Mouse (Mus musculus) forebrain, postnatal 0 days (tissue): ENCODE results near the gene Pde1a. TPM values are rescaled to one million over a fixed set of nuclear protein-coding genes. Genes with fewer than 3 reads are reported as not detected.

Experiments used
- ATAC-seq: fragments of 200-750 bp; cut with Nextera tagmentation; 2 replicates; pipeline ENCODE4 v1.8.0; 2017; ENCODE audit warnings: mild to moderate bottlenecking, moderate library complexity
- DNase-seq: peaks from one replicate; pipeline ENCODE4 v3.0.0-alpha.2; 2015
- H3K27ac ChIP-seq: fragments of 300-500 bp; sonication (generic); 2 replicates; pipeline ENCODE4 v1.5.1; 2014; ENCODE audit warnings: low read depth, mild to moderate bottlenecking, antibody characterized with exemption, low read length, moderate library complexity, mixed read lengths
- H3K27me3 ChIP-seq: fragments of 300-500 bp; sonication (generic); 2 replicates; pipeline ENCODE4 v1.6.1; 2014; ENCODE audit warnings: mild to moderate bottlenecking, low read length, mixed read lengths; ENCODE audit not compliant: insufficient read depth
- H3K36me3 ChIP-seq: fragments of 300-500 bp; sonication (generic); 2 replicates; pipeline ENCODE4 v1.6.1; 2014; ENCODE audit warnings: mild to moderate bottlenecking, moderate library complexity; ENCODE audit not compliant: insufficient read depth
- H3K4me1 ChIP-seq: fragments of 300-500 bp; sonication (generic); 2 replicates; pipeline ENCODE4 v1.6.1; 2014; ENCODE audit warnings: antibody characterized with exemption; ENCODE audit not compliant: insufficient read depth
- H3K4me2 ChIP-seq: fragments of 300-500 bp; sonication (generic); 2 replicates; pipeline ENCODE4 v1.6.1; 2014; ENCODE audit warnings: low read depth, mild to moderate bottlenecking, moderate library complexity
- H3K4me3 ChIP-seq: fragments of 300-500 bp; sonication (generic); 2 replicates; pipeline ENCODE4 v1.5.1; 2014; ENCODE audit warnings: low read depth, low read length, mixed read lengths
- H3K9ac ChIP-seq: fragments of 300-500 bp; sonication (generic); 2 replicates; pipeline ENCODE4 v1.6.1; 2014; ENCODE audit warnings: mild to moderate bottlenecking
- H3K9me3 ChIP-seq: fragments of 300-500 bp; sonication (generic); 2 replicates; pipeline ENCODE4 v1.6.1; 2016; ENCODE audit warnings: low read length
- CTCF ChIP-seq: sonication (generic); IDR thresholded peaks from 2 replicates; pipeline ENCODE4 v1.5.1; 2016; ENCODE audit warnings: antibody characterized with exemption, control low read depth, low read depth
- WGBS: fragments of 180-500 bp; shearing (Covaris S2); extraction: QIAGEN DNeasy Blood & Tissue Kit; methylation state at CpG from one replicate; pipeline ENCODE4 v1.1.7; 2014; 5-methylcytosine and 5-hydroxymethylcytosine counted together
- polyA plus RNA-seq: library from polyadenylated mRNA; unstranded; fragments of >200 nt; fragmentation: Nextera tagmentation; extraction: Ambion mirVana; gene quantifications from 2 replicates; pipeline ENCODE4 v1.2.1, GENCODE M21; 2015
- total RNA-seq: library from RNA; depleted of rRNA; stranded (reverse); fragments of >200 nt; gene quantifications from 2 replicates; pipeline ENCODE4 v1.2.3, GENCODE M21; 2014

Pde1a gene
- total and polyA plus RNA-seq, 2 experiments from 2014 or later = 45.8 to 48.9 TPM

DNA sequence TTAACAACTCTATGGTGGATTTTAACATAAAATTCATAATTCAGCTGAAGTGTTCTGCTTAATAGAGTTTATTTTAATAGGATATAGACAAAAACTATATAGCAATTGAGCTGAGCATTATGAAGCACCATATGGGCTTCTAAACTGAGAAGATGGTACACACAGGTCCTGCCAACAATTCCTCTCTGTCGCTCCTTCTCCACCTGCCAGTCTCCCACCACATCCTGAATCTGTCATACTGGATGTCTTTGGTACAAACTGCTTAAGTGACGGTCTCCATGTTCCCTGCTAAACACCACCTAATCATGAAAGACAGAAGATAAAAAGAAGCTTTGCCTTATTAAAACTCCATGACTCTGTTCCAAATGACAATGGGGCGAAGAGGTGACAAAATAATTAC lies 20.1 kb upstream of the Pde1a start:
- H3K36me3 ChIP-seq = no peaks in the 10 kb centered on the region
- H3K27ac ChIP-seq = no peak overlapping the region
- no peaks in the 10 kb centered on the region for H3K9me3 ChIP-seq
- H3K27me3 ChIP-seq = no peaks in the 10 kb centered on the region
- no peak for TF ChIP-seq CTCF
- no peaks in the 10 kb centered on the region for H3K4me1 ChIP-seq
- DNase-seq (no peak), ATAC-seq (0 out of 2 replicates have a peak, but pooled peaks have one; percentile 18)
- WGBS = 53% methylated on average over 3 of the region's 3 CpGs
- no peak overlapping the region for H3K4me2 ChIP-seq
- no peak overlapping the region for H3K4me3 ChIP-seq
- no peak overlapping the region for H3K9ac ChIP-seq

DNA sequence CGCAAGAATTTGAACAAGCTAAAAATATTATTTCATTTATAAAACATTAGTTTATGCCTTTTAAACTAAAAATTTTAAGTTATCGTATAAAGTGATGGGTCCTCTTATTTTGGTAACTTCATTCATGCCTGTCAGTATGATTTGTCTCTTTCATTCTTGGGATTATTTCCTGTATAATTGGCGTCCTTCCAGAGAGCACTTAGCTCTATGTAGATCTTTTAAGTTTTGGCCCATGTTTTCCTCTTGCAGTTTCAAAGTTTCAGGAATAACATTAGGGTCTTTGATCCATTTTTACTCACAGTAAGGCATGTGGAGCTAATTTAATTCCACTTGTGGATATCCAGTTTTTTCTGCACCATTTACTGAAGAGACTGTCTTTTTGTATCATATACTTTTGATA lies 5.8 kb upstream of the Pde1a start:
- ATAC-seq (no peak), DNase-seq (no peak)
- Histone ChIP-seq H3K36me3 (no peaks in the 10 kb centered on the region), H3K4me2 (no peak overlapping the region), H3K27me3 (no peaks in the 10 kb centered on the region), H3K9me3 (no peaks in the 10 kb centered on the region), H3K27ac (no peak overlapping the region), H3K4me3 (no peak overlapping the region), H3K4me1 (no peaks in the 10 kb centered on the region), H3K9ac (no peak overlapping the region)
- 84% methylated on average over 3 of the region's 3 CpGs for WGBS
- no peak for TF ChIP-seq CTCF

DNA sequence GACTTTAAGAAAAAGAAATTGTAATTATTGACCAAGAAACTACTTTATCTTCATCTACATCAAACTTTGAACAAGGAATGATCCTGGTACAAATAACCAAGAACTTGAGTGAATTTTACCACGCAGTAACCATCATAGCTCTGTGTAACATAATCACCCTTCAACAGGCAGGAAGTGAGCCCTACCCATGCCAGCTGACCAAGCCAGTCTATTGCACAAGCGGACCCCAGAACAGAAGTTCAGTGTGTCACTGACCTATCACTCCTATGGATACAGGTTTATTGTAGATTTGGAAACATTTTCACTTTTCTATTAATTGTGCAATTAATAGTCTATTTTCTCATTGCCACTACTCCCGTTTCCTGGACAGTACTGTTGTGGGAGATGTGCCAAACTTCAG lies 3.4 kb upstream of the Pde1a start:
- Histone ChIP-seq H3K36me3 (no peaks in the 10 kb centered on the region), H3K4me3 (no peak overlapping the region), H3K4me2 (no peak overlapping the region), H3K9me3 (no peaks in the 10 kb centered on the region), H3K27me3 (no peaks in the 10 kb centered on the region), H3K9ac (no peak overlapping the region), H3K4me1 (no peaks in the 10 kb centered on the region), H3K27ac (no peak overlapping the region)
- no peak for DNase-seq
- WGBS = 80% methylated on average over 3 of the region's 3 CpGs
- ATAC-seq = no peak
- TF ChIP-seq CTCF = no peak

DNA sequence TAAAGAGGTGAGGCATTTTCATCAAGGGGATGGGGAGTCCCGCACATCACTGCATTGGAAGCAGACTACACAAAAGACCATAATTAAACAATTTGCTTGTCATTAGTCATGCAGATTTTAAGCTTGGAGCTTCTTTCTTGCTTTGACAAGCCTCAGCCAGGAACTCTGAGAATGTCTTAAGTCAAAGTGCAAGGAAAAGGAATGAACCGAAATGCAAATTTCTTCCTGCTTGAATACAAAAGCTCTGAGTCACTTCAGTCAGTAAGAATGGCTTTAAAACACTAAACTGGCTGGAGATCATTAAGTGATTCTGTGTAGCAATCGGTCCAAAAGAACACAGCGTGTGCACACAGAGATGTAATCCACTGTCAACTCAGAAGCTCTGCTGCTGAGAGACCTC lies 2.6 kb downstream of the Pde1a start:
- no peak overlapping the region for H3K27ac ChIP-seq
- ATAC-seq = peak; percentile 14; the same call in 1 of the 2 replicates

DNA sequence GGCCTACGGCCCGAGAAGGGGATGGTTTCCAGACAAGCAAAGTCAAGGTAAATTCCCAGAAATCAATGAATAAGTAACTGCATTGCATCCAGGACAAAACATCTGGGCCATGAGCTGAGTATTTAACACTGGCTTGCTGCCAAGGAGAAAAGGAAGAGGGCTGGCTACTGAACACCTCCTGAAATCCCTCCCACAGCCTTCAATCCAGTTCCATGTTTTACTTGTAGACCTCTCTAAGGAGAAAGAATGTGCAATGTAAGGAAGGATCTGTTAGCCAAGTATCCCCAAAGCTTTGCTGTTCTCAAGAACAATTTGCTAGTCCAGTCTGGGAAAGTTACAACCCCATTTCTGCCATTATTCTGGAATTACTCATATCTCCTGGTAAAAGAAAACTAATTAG lies 42.4 kb downstream of the Pde1a start:
- no peaks in the 10 kb centered on the region for H3K27me3 ChIP-seq
- DNase-seq (no peak), ATAC-seq (no peak)
- H3K4me3 ChIP-seq = no peak overlapping the region
- no peak for TF ChIP-seq CTCF
- H3K4me2 ChIP-seq = no peak overlapping the region
- no peaks in the 10 kb centered on the region for H3K4me1 ChIP-seq
- H3K9ac ChIP-seq = no peak overlapping the region
- no peak overlapping the region for H3K27ac ChIP-seq
- H3K9me3 ChIP-seq = no peaks in the 10 kb centered on the region
- 83% methylated on average over 2 of the region's 2 CpGs for WGBS
- H3K36me3 ChIP-seq = no peaks in the 10 kb centered on the region

More for the DNA sequence above, 2.6 kb downstream of the Pde1a start:
- H3K4me2 ChIP-seq = peak overlapping the region; percentile 39
- H3K27me3 ChIP-seq = no peaks in the 10 kb centered on the region
- peak overlapping the region; percentile 47 for H3K4me3 ChIP-seq
- no peaks in the 10 kb centered on the region for H3K9me3 ChIP-seq
- WGBS = 4% methylated on average over 4 of the region's 4 CpGs
- no peak overlapping the region for H3K9ac ChIP-seq
- TF ChIP-seq CTCF = no peak
- no peaks in the 10 kb centered on the region for H3K36me3 ChIP-seq
- no peak for DNase-seq
- no peaks in the 10 kb centered on the region for H3K4me1 ChIP-seq

DNA sequence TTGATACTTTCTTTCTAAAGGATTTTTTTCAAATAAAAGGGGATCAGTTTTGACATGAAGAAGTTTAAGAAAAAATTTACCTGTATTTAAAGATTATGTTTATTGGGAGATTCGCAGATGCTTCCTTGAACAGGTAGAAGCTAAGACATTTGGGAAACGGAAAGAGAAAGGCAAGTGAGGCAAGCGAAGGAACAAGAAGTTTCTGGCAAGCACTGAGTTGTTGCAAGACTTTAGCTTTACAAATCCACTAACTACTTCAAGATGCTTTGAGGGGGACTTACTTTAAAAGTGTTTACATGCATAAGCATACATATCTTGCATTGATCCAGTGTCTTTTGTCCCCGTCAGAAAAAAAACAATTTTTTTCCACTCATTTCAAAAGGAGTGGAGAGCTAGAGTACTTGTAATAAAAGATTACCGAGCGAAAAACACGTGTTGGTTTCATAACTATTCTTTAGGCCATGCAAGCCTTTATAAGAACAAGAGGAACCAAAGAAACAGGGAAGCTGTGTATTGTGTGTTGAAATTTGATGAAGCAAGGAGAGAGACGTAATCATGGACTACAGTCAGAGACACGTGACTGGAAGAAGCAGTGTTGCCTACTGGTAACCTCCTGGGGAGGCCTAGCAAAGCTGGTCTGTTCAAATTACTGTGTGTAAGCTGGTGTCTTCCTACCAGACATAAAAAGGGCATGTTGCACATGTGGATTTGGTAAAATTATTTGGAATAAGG lies 49.0 kb downstream of the Pde1a start:
- 86% methylated on average over 9 of the region's 9 CpGs for WGBS
- ATAC-seq (no peak), DNase-seq (no peak)
- Histone ChIP-seq H3K27ac (no peak overlapping the region), H3K4me1 (no peaks in the 10 kb centered on the region), H3K27me3 (no peaks in the 10 kb centered on the region), H3K36me3 (no peaks in the 10 kb centered on the region), H3K9ac (no peak overlapping the region), H3K9me3 (no peaks in the 10 kb centered on the region), H3K4me2 (no peak overlapping the region), H3K4me3 (no peak overlapping the region)
- no peak for TF ChIP-seq CTCF

DNA sequence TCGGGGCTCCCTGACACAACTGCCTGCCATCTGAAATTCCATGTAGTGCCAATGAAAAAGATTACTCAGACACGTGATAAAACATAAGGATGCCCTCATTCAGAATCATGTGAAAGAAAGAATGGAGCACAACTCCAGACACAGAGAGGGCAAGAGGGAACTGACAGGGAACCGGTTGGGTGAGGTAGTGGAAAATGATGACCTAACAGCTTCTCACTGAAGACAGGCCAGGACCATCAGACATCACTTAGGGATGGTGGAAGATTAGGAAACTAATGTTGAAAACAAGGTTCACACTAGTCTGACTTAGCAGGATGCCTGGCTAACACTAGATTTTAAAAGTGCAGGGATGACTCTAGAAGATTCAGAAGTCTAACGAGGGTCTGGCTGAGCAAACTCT lies 49.6 kb downstream of the Pde1a start:
- DNase-seq = no peak
- no peaks in the 10 kb centered on the region for H3K36me3 ChIP-seq

More for the DNA sequence above, 49.6 kb downstream of the Pde1a start:
- H3K4me2 ChIP-seq = no peak overlapping the region
- H3K4me1 ChIP-seq = no peaks in the 10 kb centered on the region
- TF ChIP-seq CTCF = no peak
- H3K27me3 ChIP-seq = no peaks in the 10 kb centered on the region
- H3K9me3 ChIP-seq = no peaks in the 10 kb centered on the region
- WGBS = 85% methylated on average over 4 of the region's 4 CpGs
- H3K9ac ChIP-seq = no peak overlapping the region
- ATAC-seq = no peak
- no peak overlapping the region for H3K4me3 ChIP-seq
- no peak overlapping the region for H3K27ac ChIP-seq
